Mouse (Mus musculus): ENCODE data around the gene Khdc1c.
"Not testable (repeated sequence)": the region's sequence is repeated elsewhere in the genome, so short reads cannot be mapped to it uniquely, and the experiment has no call there.

Gene Khdc1c

DNA sequence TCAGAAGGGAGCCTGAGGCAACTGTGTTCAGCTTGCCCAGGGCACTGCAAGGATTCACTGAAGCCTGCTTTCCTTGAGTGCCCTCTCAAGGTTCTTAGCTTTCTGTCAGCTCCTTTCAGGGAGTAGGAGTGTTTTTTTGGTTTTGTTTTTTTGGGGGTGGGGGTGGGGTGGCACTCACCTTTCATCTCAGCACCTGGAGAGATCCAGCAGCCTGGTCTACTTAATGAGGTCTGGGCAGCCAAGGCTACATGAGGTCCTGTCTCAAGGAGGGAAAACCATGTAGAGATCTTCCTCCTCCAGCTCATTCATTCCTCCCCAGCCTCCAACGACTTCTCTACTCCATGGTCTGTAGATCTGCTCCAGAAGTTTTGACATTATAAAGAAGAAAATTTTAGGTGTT, at the start of gene Khdc1c:
Khdc1c (plus strand) TSS at position 301 of the 400 bp plus-strand sequence.
- not testable (repeated sequence) for DNase-seq (ENCODE audit: extremely low spot score, low spot score)

- not testable (repeated sequence) for DNase-seq (ENCODE audit: extremely low spot score, low spot score)
Measured at GRCm38 (mm10) chr1:21320271-21320670, 47.9 kb upstream of the Khdc1c start.

- no peak for DNase-seq (ENCODE audit: extremely low spot score, low spot score)
Measured at GRCm38 (mm10) chr1:21321656-21322055, 46.5 kb upstream of the Khdc1c start.

GRCm38 (mm10) chr1:21323996-21324574, 44.0 kb upstream of the Khdc1c start:
- no peak for DNase-seq (ENCODE audit: extremely low spot score, low spot score)

- no peak for DNase-seq (ENCODE audit: extremely low spot score, low spot score)
Measured at GRCm38 (mm10) chr1:21324633-21325032, 43.5 kb upstream of the Khdc1c start.

DNA sequence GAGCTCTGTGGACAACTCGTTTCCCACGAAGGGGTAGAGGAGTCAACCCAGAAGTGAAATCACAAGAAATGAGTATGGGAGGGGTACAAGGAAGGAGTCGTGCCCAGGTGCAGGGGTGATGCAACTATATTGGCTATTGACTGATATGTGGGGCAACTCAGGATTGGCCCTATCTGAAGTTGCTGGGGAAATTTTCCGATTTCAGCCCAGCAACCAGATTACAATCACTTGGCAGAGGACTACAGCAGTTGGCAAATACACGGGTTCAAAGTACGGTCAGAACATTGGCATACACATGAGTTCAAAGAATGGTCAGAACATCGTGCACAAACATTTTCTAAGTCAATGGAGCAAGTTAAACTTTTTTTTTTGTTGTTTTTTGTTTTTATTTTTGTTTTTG, 41.4 kb upstream of the Khdc1c start:
- DNase-seq (ENCODE audit: extremely low spot score, low spot score) = no peak

DNA sequence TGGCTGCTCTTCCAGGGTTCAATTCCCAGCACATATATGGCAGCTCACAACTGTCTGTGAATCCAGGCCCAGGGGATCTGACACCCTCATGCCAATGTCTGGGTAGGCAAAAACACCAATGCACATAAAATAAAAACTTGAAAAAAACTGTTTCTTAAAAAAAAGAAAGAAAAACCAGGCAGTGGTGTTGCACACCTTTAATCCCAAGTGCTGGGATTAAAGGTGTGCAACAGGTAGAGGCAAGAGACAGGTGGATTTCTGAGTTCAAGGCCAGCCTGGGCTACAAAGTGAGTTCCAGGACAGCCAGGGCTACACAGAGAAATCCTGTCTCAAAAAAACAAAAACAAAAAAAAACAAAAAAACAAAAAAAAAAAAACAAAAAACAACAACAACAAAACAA, 37.0 kb upstream of the Khdc1c start:
- not testable (repeated sequence) for DNase-seq (ENCODE audit: extremely low spot score, low spot score)

DNA sequence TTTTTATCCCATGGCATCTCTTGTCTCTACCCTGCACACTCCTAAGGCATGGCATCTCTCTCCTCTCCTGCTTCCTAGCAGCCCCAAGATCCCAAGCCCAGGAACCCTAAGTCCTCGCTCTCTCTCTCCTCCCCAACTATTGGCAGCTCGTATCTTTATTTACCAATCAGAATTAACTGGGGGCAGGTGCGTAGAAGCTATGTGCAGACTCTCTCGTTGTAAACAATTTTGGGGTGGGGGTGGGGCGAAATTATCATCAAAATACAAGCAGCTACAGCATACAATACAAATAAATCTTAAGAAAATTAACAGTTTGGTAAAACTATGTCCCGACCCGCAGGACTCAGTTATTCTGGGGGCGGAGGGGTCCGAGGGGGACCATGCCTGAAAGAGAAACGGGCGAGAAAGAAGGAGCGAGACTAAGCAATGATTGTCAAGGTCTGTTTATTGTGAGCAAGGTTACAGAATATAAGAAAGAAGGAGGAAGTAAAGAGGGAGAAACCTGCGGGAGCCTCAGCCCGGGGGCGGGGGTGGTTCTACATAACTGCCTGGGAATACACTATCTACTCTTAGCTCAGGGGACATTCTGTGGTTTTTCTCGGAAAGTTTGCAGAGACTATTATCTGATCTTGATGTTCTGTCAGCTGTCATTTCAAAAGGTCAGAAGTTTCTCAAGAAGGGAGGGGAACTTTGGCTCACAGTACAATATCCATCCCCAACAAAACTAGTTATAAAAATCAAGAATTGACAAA, 34.7 kb upstream of the Khdc1c start:
- DNase-seq (ENCODE audit: extremely low spot score, low spot score) = no peak

- no peak for DNase-seq (ENCODE audit: extremely low spot score, low spot score)
Measured at GRCm38 (mm10) chr1:21335836-21336235, 32.3 kb upstream of the Khdc1c start.

DNA sequence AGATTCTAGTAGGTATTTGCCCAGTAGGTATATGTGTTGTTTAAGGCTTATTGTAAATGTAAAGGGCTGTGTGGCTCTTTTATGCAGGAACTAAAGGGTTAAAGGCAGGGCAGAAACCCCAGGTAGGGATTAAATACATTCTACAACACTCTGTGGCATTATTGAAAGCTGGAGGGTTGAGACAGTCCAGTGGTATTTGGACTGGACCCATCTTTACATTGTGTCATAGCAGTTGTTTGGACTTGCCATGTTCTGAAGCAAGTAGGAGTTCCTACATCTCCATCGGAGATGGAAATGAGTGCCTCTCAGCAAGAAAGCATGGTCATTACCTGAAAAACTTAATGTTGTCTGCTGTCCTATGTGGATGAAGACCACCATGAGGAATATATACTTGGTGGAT, 27.4 kb upstream of the Khdc1c start:
- no peak for DNase-seq (ENCODE audit: extremely low spot score, low spot score)

DNA sequence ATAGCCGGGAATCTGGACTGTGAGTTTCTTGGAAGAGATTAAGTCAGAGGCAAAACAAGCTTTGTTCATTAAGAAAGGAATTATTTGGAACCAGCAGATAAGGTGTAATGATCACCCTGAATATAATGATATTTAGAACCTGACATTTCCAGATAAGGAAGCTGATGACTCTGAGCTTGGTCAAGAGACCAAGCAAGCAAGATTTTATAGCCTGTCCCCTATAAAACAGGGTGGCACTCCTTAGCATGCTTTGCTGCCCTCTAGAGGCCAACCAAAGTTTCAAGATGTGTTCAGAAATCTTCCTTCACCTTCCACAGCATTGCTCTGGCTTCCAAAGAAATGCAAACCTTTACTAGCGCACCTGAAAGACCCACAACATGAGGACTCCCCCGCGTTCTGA, 23.9 kb upstream of the Khdc1c start:
- peak; percentile 17 for DNase-seq (ENCODE audit: extremely low spot score, low spot score)

DNA sequence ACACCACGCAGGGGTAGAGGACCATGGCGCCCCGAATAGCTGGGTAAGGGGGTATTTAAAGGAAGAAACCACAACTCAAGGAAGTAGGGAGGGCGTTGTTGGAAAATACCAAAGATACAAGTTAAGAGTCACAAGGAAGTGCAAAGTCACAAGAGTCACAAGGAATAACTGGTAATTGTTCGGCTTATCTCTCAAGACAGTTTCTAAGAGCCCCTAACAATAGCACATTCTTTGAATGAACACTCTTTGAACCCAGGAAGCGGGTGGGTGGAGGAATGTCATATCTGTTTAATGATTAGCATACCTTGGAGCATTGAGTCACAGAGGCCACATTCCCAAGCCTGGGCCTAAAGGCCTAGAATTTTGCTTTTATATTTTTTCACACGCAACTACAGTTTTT, 23.4 kb upstream of the Khdc1c start:
- not testable (repeated sequence) for DNase-seq (ENCODE audit: extremely low spot score, low spot score)

GRCm38 (mm10) chr1:21349341-21349740, 18.8 kb upstream of the Khdc1c start, which contains the start of gene Khdc1a:
Gene Khdc1a, plus strand, starts transcription at chr1:21349641.
- no peak for DNase-seq (ENCODE audit: extremely low spot score, low spot score)

DNA sequence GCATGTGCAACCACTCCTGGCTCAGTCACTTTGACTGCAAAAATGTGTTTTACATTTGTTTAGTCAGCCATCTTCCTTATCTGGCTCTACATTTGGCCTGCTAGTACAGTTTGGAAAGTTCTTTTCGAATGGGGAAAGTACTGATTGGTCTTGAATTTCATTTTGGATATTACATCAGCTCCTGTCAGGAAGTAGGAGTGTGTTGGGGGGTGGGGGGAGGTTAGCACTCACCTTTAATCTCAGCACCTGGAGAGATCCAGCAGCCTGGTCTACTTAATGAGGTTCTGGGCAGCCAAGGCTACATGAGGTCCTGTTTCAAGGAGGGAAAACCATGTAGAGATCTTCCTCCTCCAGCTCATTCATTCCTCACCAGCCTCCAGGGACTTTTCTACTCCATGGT, 15.1 kb downstream of the Khdc1c start, which contains the start of gene Khdc1b:
Khdc1b (plus strand) TSS at position 301 of the 400 bp plus-strand sequence.
- DNase-seq (ENCODE audit: extremely low spot score, low spot score) = no peak

DNA sequence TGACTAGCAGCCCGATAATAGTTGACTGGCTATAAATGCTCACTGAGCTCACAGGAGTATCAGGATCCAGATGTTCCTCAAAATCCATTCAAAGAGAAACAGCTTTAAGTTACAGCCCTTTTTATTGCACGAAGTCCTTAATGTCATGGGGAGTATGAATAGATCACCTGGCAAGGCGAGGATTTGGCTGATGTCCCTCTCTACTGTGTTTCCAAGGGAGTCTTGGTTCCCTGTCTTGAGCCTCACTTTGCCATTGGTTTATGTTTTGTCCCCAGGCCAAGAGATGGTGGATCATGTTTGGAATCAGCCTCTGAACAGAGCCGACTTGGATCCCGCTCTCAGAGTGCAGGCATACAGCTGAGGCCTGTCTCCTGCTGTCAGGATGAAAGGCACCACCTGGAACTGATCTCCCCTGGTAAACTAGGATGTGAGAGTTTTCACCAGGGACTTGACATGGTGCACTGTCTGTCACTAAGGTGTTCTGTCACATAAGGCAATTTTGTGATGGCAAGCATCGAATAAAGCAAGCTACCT, 23.1 kb downstream of the Khdc1c start:
- DNase-seq (ENCODE audit: extremely low spot score, low spot score) = no peak

DNA sequence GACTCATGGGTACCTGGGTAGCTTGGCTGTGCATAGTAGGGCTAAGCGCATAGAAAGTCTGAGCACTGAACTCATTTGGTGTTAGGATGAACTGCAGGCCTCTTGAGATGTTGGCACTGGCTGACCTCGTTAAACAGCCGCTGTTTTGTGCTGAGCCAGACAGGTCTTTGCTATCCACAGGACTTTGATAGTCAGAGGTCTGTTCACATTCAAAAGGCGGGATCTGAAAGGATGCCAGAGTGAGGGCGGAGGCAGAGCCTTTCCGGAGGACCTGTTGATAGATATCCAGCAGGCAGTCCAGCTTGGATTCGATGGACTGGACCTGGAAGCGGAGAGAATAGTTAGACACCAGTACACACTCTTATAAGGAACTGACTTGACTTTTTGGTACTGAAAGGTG, 34.7 kb downstream of the Khdc1c start:
- DNase-seq (ENCODE audit: extremely low spot score, low spot score) = no peak

DNA sequence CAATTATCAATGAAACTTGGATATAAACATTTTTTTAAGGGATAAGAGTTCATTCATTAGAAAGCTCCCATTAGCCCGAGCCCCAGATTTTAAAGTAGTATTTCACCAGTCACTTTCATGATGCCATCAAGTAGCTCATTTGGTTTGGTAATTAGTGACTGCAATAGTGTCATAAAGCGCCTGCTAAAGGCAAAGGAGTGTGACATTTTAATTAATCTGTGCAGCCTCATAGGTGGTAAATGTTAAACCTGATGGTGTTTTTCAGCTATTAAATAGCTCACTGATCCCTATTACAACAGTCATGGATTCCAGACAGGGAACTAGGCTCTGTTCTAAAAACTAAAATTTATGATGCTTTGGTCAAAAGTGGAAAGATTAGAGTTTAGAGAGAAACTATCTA, 39.1 kb downstream of the Khdc1c start:
- DNase-seq (ENCODE audit: extremely low spot score, low spot score) = no peak

DNA sequence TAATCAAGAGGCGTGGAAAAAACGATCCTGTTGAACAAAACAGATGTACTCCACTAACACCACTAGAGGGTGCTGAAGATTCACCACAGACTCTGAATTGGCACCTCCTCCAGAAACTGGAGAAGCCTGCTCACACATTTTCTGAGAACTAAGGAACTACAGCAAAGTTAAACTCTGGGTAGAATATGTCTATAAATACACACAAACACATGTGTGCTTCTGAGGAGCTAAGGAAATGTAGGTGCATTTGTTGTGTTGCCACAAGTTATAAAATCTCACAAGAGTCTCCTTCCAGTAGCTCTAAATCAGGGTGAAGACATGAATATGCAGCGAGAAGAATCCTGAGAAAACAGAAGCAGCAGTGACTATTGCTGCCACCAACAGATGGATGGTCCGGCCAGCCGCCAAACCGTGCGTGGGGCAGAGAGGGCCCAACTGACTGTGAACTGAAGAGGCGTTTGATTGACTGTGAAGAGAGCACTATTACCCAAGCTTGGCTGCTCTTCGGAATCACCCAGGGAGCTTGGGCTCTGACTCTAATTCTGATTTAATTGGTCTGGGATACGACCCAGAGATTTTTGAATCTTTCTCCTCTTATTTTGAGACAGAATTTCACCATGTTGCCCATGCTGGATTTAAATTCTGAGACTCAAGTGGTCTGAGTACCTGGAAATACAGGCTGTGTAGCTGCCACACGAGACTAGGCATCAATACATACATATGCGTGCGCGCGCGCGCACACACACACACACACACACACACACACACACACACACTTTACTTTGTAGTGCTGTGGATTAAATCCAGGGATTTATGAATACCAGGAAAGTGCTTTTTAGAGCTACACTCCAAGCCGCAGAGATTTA, 43.4 kb downstream of the Khdc1c start:
- DNase-seq (ENCODE audit: extremely low spot score, low spot score) = peak; percentile 26

GRCm38 (mm10) chr1:21412197-21412555, 44.0 kb downstream of the Khdc1c start:
- no peak for DNase-seq (ENCODE audit: extremely low spot score, low spot score)

- DNase-seq (ENCODE audit: extremely low spot score, low spot score) = no peak
Measured at GRCm38 (mm10) chr1:21419370-21419769, 51.2 kb downstream of the Khdc1c start.
